Mouse (Mus musculus) gastrocnemius, postnatal 36 days (tissue): Measurements from ENCODE around the gene Homer2. TPM values are rescaled to one million over a fixed set of nuclear protein-coding genes. Genes with fewer than 3 reads are reported as not detected.

Experiments used
- DNase-seq, 2 experiments: peaks; one replicate each; pipeline ENCODE4 v3.0.0; 2022
- intact Hi-C: fragments of 180-260 bp; cut with DNase I; formaldehyde crosslinking; loops from one replicate; pipeline ENCODE4 v1.15.1; 2025
- total RNA-seq, 2 experiments: library from RNA; stranded (reverse); gene quantifications; 2 replicates each; pipeline ENCODE4 v1.2.3; 2021

The Homer2 gene
- total RNA-seq, 2 experiments from 2014 or later = 42.9 to 66.0 TPM

DNA sequence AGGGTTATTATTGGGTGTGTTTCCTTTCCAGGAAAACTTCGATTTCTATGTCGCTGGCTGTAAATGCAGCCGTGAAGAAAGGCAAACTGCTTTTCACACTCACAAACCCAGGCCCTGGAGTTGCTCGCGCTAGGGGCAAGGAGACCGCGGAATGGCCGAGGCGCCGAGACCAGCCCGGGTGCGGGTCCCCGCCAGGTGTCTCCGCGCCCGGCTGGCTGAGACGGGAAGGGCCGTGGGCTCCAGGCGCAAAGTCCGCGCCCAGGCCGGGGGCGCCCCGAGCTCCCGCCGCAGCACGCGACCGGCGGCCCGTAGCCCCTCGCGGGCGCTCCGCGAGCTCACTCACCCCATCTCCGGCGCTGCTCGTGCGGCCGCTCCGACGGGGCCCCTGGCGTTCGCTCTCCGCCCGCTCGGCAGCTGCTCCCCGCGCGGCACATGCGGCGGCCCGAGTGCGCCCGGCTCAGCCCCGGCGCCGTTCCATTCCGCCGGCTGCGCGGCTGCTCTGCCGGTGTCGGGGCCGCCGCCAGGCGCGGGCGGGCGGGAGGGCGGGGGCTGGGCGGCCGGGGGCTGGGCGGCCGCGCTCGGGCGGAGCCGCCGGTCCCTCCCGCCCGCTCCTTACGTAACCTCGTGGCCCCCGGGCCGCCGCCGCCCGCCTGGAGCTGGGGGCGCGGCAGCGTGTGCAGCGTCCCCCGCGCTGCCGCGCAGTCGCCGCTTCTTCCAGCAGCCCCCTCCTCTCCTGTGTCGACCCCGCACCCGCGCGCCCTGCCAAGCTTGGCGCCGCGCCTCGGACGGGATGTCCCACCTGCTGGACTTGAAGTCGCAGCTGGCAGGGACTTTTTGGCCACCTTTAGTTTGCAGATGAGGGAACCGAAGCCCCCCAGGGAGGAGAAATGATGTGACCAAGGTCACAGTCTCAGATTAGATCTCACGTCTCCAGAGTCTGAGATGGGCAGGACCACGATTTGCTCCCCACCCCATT is 623 bp downstream of the Homer2 start:
- DNase-seq = peak in 1 of 2 experiments; percentile 27
- intact Hi-C loops = no loop called here

- DNase-seq = no peak
- intact Hi-C loops = no loop called here
Observed at GRCm38 (mm10) chr7:81706027-81706415, 1.3 kb downstream of the Homer2 start.

GRCm38 (mm10) chr7:81698357-81698756 is 9.0 kb downstream of the Homer2 start:
- DNase-seq = no peak
- intact Hi-C loops = no loop called here

GRCm38 (mm10) chr7:81697954-81698353 is 9.4 kb downstream of the Homer2 start:
- DNase-seq = no peak
- intact Hi-C loops = no loop called here

DNA sequence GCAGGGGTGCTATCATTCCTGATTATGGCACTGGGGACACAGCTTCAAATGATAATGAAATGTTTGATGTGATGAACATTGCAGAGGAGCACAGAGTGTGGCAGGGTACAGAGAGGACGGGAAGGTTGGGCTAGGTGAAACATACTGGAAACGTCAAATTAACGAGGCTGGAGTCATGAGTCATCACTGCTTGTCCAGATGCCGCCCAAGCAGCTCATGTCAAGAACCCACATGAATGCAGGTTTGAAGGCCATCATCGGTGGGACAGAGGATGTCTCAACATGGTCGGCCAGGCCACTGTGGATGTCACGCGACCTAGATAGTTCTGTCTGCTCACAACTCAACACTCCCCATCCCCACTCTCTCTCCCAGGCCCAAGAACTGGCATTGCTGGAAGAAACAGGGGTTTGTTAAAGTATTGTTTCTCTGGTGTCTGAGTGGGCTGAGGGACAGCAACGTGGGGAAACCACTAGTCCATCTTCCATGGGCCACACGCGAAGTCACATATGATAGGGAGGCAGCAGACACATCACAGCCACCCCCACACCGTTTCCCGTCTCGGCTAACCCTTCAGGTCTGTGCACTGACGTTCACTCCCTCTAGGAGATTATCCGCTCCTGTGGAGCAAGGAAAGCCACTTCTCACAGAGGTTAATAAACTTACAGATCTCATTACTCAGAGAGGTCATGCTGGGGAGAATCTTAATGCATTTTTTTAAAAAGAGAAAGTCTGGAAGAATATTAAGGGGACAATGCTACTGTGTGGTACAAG is 11.4 kb downstream of the Homer2 start:
- DNase-seq = no peak
- intact Hi-C loops = no loop called here

GRCm38 (mm10) chr7:81691067-81691466 is 16.3 kb downstream of the Homer2 start:
- intact Hi-C loops = no loop called here
- DNase-seq = no peak

DNA sequence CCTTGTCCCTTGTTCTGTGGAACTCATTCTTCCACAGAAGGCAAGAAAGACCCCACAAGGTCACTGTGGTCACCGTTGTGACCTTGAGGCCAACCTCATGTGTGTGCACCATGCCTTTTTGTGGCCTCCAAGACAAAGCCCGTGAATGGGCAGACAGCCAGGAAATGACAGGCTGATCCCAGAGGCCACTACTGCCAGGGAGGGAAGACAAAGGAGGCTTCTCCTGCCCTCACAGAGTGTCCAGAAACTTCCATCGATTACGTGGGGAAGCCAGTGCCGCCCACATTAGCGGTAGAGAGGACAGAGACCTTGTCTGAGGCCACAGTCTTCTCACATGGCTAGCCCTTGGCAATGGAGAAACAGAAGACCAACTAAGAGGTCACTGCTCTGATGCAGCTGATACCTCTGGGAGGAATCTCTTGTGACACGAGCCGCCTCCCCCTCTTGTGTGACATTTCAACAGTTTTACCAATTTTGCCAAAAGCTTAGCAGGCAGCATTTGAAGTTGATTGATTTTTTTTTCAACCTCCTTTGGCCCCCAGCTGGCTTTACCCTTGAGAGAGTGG is 18.1 kb downstream of the Homer2 start:
- intact Hi-C loops = no loop called here

GRCm38 (mm10) chr7:81688378-81688777 is 18.9 kb downstream of the Homer2 start:
- intact Hi-C loops = no loop called here
- no peak for DNase-seq

More for the DNA sequence above, 18.1 kb downstream of the Homer2 start:
- DNase-seq = no peak

GRCm38 (mm10) chr7:81687684-81688316 is 19.5 kb downstream of the Homer2 start:
- no peak for DNase-seq
- intact Hi-C loops = no loop called here

DNA sequence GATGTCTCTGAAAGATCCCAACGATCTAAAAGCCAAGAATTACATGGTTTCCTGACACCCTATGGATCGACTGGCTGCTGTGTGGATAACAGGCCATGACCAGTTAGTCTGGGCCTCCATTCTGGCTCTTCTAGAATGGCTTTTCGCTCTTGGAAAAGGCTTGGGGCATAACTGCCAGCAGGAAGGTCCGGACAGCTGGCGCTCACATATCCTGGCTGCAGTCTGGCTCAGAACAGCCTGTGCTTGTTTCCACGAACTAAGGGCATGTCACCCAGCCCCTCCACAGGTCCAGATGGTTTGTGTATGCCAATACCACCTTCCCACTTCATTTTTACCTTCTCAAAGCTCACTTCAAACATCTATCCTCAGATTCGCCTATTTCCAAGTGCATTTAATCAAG is 22.0 kb downstream of the Homer2 start:
- DNase-seq = no peak
- intact Hi-C loops = no loop called here

DNA sequence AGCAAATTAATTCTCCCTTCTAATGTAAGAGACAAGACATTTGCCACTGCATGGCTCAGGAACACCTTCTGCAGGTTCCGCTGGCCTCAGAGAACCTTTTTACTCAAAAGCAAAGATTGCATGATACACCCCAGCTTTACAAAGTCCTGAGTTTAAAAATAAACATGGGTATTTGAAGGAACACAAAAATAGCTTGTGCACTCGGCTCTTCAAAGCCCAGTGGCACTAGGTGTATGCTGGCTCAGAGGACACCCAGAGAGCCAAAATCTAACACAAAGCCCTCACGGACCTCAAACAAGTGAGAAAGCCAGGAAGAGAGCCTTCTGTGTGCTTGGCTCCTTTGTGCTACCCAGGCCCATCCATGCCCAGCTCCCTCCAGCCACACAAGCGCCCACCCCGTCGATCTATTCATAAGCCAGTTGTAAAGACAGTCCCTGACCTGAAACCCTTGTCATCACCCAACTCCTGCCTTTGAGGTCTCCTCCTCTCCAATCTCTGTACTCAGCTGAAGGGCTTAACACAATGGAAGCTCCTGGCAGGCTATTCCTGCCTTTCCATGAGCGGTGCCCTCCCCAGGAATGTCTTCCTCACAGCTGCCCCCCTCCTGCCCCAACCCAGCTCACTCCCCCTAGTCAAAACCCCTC is 23.4 kb downstream of the Homer2 start:
- DNase-seq = no peak

GRCm38 (mm10) chr7:81681386-81681785 is 25.9 kb downstream of the Homer2 start:
- no peak for DNase-seq
- intact Hi-C loops = no loop called here

More for the DNA sequence above, 23.4 kb downstream of the Homer2 start:
- intact Hi-C loops = no loop called here

DNA sequence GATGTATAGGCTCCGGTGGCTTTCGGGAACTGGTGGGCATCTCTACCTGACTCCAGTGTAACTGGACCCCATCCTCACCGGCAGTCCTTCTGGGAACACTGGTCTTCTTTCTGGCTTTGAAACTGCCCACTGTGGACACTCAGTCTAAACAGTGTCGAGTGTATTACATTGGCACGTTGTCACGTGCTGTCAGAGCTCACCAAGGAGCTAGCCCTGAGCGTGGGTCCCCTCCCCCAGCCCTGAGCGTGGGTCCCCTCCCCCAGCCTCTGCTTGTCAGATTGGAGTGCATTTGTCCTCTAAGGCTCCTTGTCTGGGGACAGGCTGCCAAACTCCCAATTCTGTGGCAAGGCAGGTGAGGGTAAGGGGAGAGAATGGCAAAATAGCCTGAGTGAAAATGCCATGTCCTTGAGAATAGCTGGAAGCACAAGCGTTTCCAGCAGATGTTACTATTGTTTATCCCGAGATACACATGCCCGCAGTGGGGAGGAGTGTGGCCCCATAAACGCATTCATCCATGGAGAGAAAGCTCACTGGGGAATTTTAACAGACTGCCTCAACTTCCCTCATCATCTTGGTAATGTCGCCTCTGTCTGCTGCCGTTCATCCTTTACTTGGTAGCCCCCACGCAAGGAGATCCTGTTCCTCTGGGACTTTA is 33.8 kb downstream of the Homer2 start:
- intact Hi-C loops = no loop called here
- no peak for DNase-seq

DNA sequence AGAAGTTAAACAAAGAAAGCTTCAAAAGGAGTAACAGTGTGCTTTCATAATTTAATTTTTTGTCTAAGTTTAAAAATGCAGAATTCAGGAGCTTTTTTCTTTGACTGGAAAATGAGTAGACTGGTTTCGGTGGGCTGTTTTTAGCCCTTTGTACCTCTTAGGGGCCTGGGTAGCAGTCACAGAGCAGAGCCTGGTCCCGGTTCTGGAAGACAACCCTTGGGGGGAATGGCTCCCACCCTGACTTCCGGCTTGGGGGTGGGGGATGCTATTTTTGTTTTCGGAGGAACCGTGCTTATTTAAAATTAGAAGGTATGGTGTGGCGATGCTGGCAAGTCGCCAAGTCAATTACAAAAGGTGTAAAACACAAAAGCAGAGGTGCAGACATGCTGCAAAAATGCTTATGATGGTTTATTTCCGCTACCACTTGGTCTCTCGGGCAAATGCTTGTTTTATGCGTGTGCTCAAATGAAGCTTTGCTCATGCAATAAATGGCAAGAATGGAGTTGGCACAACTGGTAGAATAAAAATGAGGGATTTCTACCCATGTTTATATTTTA is 34.5 kb downstream of the Homer2 start:
- DNase-seq = no peak
- intact Hi-C loops = no loop called here

DNA sequence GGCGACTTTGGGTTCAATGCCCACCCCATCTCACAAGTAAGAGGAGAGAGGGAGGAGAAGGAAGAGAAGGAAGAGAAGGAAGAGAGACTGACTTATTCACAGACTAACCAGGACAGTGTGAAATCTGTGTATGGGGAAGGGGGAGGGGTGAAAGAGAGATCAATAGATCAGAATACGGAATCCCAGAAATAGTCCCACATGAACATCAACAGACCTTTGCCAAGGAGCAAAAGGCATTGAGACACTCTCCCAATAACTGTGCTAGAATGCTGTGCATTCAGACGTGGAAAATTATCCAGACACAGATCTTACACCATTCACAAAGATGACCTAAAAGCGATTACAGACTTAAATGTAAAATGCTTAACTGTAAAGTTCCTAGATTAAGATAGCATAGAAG is 40.2 kb downstream of the Homer2 start:
- DNase-seq = no peak
- intact Hi-C loops = no loop called here

DNA sequence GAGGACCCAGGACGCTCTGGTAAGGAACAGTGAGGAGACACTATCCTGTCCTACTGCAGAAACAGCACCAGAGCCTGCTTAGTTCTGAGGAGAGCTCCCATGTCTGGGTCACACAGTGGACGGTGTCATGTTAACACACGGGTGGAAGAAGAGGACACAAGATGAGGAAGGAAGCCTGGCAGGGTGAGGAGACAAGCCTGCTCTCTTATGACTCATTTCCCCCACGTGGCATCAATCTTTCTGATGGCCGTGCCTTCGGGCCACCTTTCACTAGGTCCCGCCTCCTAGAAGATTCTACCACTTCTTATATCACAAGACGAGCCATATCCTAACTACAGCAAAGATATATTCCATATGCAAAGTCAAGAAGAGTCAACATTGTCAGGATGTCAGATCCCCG is 40.7 kb downstream of the Homer2 start:
- DNase-seq = no peak
- intact Hi-C loops = no loop called here

DNA sequence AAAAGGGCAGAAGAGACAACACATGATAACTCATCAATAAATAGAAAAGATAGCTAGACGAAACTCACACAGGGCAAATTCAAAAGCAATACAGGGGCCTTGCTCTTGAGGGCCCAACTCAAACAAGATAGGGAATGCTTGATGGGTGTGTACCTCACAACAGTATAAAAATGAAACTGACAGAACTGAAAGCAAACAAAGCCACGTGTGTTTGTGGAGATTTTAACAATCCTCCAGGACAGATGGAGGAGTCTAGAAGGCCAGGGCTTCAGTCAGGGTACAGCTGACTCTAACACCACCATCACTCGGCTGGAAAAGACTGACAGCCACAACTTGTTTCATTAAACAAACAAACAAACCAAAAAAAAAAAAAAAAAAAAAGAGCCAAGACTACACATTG is 44.3 kb downstream of the Homer2 start:
- DNase-seq = no peak
- intact Hi-C loops = no loop called here

DNA sequence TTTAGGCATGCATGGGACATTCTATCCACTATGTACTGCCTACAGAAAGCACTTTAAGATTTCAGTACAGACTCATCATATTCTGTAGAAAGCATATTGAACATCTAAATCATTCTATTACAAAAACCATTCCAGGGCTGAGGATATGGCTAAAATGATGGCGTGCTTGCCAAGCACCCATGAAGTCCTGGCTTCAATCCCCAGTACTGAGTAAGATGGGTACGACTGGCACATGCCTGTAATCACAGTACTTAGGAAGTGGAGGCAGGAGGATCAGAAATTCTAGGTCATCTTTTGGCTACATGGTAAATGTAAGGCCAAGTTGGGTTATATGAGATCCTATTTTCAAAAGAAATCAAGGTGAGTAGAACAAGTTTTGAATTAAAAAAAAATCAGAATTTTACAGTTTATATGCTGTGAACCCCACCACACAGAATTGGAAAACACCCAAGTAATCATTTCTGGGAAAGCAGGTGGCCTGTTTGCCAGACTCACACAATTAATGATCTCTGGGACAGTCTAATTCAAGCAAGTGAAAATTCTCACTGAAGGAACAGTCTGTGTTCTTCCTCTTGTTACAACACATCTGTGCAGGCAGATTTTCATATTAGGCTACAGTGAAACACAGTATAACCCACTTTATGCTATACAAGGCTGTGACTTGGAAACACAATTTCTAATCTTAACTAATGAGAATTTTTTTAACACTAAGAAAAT is 49.5 kb downstream of the Homer2 start:
- intact Hi-C loops = no loop called here
- DNase-seq = no peak

DNA sequence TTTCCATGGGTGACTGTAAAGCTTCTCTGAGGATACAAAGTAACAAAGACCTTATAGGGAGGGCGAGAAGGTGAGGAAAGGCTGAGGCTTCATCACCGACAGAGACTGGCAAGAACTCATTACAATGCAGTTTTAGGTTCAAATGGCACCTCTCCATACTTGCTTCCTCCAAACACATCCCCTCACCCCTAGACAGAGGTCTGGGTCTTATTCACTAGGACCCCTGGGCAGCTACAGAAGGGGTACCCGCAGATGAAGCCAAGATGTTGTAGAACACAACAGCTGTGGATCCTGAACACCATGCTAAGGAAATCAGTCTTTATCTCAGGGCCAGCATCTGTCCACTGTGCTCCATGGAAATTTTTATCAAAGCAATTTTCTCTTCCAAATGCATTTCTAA is 50.3 kb downstream of the Homer2 start:
- DNase-seq = no peak
- intact Hi-C loops = no loop called here
